Mouse (Mus musculus): ENCODE measurements around the gene Ppp1r14c.

Gene Ppp1r14c

GRCm38 (mm10) chr10:3366036-3366869, at the start of gene Ppp1r14c:
Ppp1r14c (plus strand) TSS chr10:3366057.
- peak; percentile 1 to 39 for DNase-seq

GRCm38 (mm10) chr10:3321406-3321805, 44.5 kb upstream of the Ppp1r14c start:
- DNase-seq: no peak

- peak; percentile 43 to 68 for DNase-seq
Observed at GRCm38 (mm10) chr10:3325447-3325846, 40.4 kb upstream of the Ppp1r14c start.

- DNase-seq: peak; percentile 57 to 88
Observed at GRCm38 (mm10) chr10:3332880-3333279, 33.0 kb upstream of the Ppp1r14c start.

GRCm38 (mm10) chr10:3334570-3334969, 31.3 kb upstream of the Ppp1r14c start:
- peak in 1 of 2 experiments; percentile 5 for DNase-seq

GRCm38 (mm10) chr10:3336729-3337329, 29.0 kb upstream of the Ppp1r14c start:
- DNase-seq: no peak

- DNase-seq: no peak
Observed at GRCm38 (mm10) chr10:3337330-3337901, 28.4 kb upstream of the Ppp1r14c start.

- no peak for DNase-seq
Observed at GRCm38 (mm10) chr10:3345706-3346105, 20.2 kb upstream of the Ppp1r14c start.

- no peak for DNase-seq
Observed at GRCm38 (mm10) chr10:3359531-3359930, 6.3 kb upstream of the Ppp1r14c start.

- no peak for DNase-seq
Observed at GRCm38 (mm10) chr10:3365671-3366035, 204 bp upstream of the Ppp1r14c start.

- peak in 1 of 2 experiments; percentile 15 for DNase-seq
Observed at GRCm38 (mm10) chr10:3366870-3367431, 1.1 kb downstream of the Ppp1r14c start.

- no peak for DNase-seq
Observed at GRCm38 (mm10) chr10:3367440-3367839, 1.6 kb downstream of the Ppp1r14c start.

- no peak for DNase-seq
Observed at GRCm38 (mm10) chr10:3383176-3383575, 17.3 kb downstream of the Ppp1r14c start.

- DNase-seq: no peak
Observed at GRCm38 (mm10) chr10:3392251-3392650, 26.4 kb downstream of the Ppp1r14c start.

GRCm38 (mm10) chr10:3393548-3393947, 27.7 kb downstream of the Ppp1r14c start:
- no peak for DNase-seq

- no peak for DNase-seq
Observed at GRCm38 (mm10) chr10:3394193-3394592, 28.3 kb downstream of the Ppp1r14c start.

GRCm38 (mm10) chr10:3394671-3395288, 28.9 kb downstream of the Ppp1r14c start:
- DNase-seq: no peak

- DNase-seq: no peak
Observed at GRCm38 (mm10) chr10:3395341-3395931, 29.6 kb downstream of the Ppp1r14c start.

- no peak for DNase-seq
Observed at GRCm38 (mm10) chr10:3396008-3396795, 30.3 kb downstream of the Ppp1r14c start.

GRCm38 (mm10) chr10:3397406-3397805, 31.5 kb downstream of the Ppp1r14c start:
- DNase-seq: no peak

GRCm38 (mm10) chr10:3398051-3398450, 32.2 kb downstream of the Ppp1r14c start:
- DNase-seq: no peak

- no peak for DNase-seq
Observed at GRCm38 (mm10) chr10:3402284-3402683, 36.4 kb downstream of the Ppp1r14c start.
